Comparison of ENCODE assay signal across 24 mouse cellular contexts in genomic region chr5:16065816-16066215, GRCm38 (mm10).
A peak's percentile ranks its signal among the peaks of the same experiment; 100 is the strongest.
DNase-seq lines count a peak whose midpoint lies in the region; ATAC-seq lines count a peak whose summit lies in the region.
"Had no signal": no experiment of that assay in that cellular context is flagged by ENCODE, and none has a peak within 500 bp of the region (broad histone marks: within the 10 kb centered on the region; RNA-seq: fewer than 3 reads in every experiment).

No protein-coding gene starts in this region.

- WGBS in kidney, embryonic 14.5 days, result 60% methylated on average over 4 of the region's 4 CpGs
- 55% methylated on average over 4 of the region's 4 CpGs for WGBS in limb, embryonic 10.5 days
- 82% methylated on average over 4 of the region's 4 CpGs for WGBS in intestine, embryonic 16.5 days

- no peak overlapping the region for H3K4me2 ChIP-seq in kidney, embryonic 14.5 days (replicated peaks; ENCODE audit: low read depth, low read length)
- no peak overlapping the region for H3K4me2 ChIP-seq in intestine, embryonic 16.5 days (ENCODE audit: low read depth, low read length)
- H3K4me2 ChIP-seq: embryonic facial prominence, embryonic 13.5 days; forebrain, embryonic 12.5 days; heart, embryonic 11.5 days; heart, embryonic 15.5 days; hindbrain, embryonic 14.5 days; intestine, embryonic 15.5 days had no signal

- H3K36me3 ChIP-seq in kidney, embryonic 14.5 days (ENCODE audit: control insufficient read depth, insufficient read depth, low read length), result no peaks in the 10 kb centered on the region
- no peaks in the 10 kb centered on the region for H3K36me3 ChIP-seq in limb, embryonic 10.5 days
- no peaks in the 10 kb centered on the region for H3K36me3 ChIP-seq in intestine, embryonic 16.5 days (ENCODE audit: control insufficient read depth, insufficient read depth, low read length)
- H3K36me3 ChIP-seq: embryonic facial prominence, embryonic 13.5 days; forebrain, embryonic 12.5 days; heart, embryonic 15.5 days; hindbrain, embryonic 10.5 days; intestine, embryonic 15.5 days had no signal

- no peaks in the 10 kb centered on the region for H3K9me3 ChIP-seq in kidney, embryonic 14.5 days (ENCODE audit: control insufficient read depth, low read length)
- no peaks in the 10 kb centered on the region for H3K9me3 ChIP-seq in limb, embryonic 10.5 days (replicated peaks)
- no peaks in the 10 kb centered on the region for H3K9me3 ChIP-seq in intestine, embryonic 16.5 days (ENCODE audit: control insufficient read depth, low read length)
- H3K9me3 ChIP-seq: embryonic facial prominence, embryonic 13.5 days; forebrain, embryonic 12.5 days; heart, embryonic 15.5 days; hindbrain, embryonic 10.5 days; intestine, embryonic 15.5 days had no signal

- no peak for DNase-seq in kidney, postnatal 10 days
- peak; percentile 27 for DNase-seq in 3T3-L1 (ENCODE audit: low read depth, low spot score)
- peak; percentile 23 for DNase-seq in embryo, embryonic 11 days
- DNase-seq in limb, embryonic 10.5 days (ENCODE audit: low spot score), result peak; percentile 32
- DNase-seq in frontal cortex, postnatal 14 days (ENCODE audit: low spot score in 2 of 2), result no peak
- DNase-seq in right cerebral cortex, postnatal 4 days, result no peak
- DNase-seq: adrenal gland, adult 8-10 months; adrenal gland, postnatal 36 days; cerebellum, adult 11 months; cerebellum, adult 8-10 months; cerebellum, postnatal 14 days; gastrocnemius, postnatal 10 days; heart, adult 2 months; heart, postnatal 14 days had no signal

- H3K27me3 ChIP-seq in kidney, embryonic 14.5 days (ENCODE audit: control insufficient read depth, insufficient read depth, low read length), result no peaks in the 10 kb centered on the region
- no peaks in the 10 kb centered on the region for H3K27me3 ChIP-seq in limb, embryonic 10.5 days (ENCODE audit: low read depth, poor library complexity, severe bottlenecking)
- H3K27me3 ChIP-seq in intestine, embryonic 16.5 days (replicated peaks; ENCODE audit: control insufficient read depth, insufficient read depth, low read length), result no peaks in the 10 kb centered on the region
- H3K27me3 ChIP-seq: embryonic facial prominence, embryonic 13.5 days; forebrain, embryonic 12.5 days; heart, embryonic 15.5 days; intestine, embryonic 15.5 days had no signal

- no peaks in the 10 kb centered on the region for H3K4me1 ChIP-seq in kidney, embryonic 14.5 days (ENCODE audit: control insufficient read depth, insufficient read depth, low read length)
- H3K4me1 ChIP-seq in limb, embryonic 10.5 days, result peaks cover 11% of the 10 kb centered on the region
- H3K4me1 ChIP-seq in intestine, embryonic 16.5 days (ENCODE audit: control insufficient read depth, insufficient read depth, low read length), result no peaks in the 10 kb centered on the region
- H3K4me1 ChIP-seq: embryonic facial prominence, embryonic 13.5 days; heart, embryonic 15.5 days; intestine, embryonic 15.5 days had no signal

- H3K9ac ChIP-seq in kidney, embryonic 14.5 days (ENCODE audit: low read depth, low read length), result no peak overlapping the region
- no peak overlapping the region for H3K9ac ChIP-seq in intestine, embryonic 16.5 days (ENCODE audit: low read depth, low read length)
- H3K9ac ChIP-seq: embryonic facial prominence, embryonic 13.5 days; forebrain, embryonic 12.5 days; heart, embryonic 15.5 days; hindbrain, embryonic 14.5 days; intestine, embryonic 15.5 days had no signal

- no peak overlapping the region for H3K27ac ChIP-seq in kidney, embryonic 14.5 days (ENCODE audit: low read depth, low read length)
- no peak overlapping the region for H3K27ac ChIP-seq in limb, embryonic 10.5 days
- no peak overlapping the region for H3K27ac ChIP-seq in intestine, embryonic 16.5 days (ENCODE audit: low read length)
- H3K27ac ChIP-seq: embryonic facial prominence, embryonic 13.5 days; forebrain, embryonic 12.5 days; heart, adult 2 months; heart, embryonic 15.5 days; hindbrain, embryonic 10.5 days; hindbrain, embryonic 14.5 days; intestine, embryonic 15.5 days had no signal

- ATAC-seq in kidney, embryonic 14.5 days (ENCODE audit: low FRiP score, low TSS enrichment), result 0 out of 2 replicates have a peak, but pooled peaks have one; percentile 6
- ATAC-seq in intestine, embryonic 16.5 days, result no peak
- ATAC-seq: forebrain, embryonic 16.5 days; intestine, embryonic 15.5 days had no signal

- no peak overlapping the region for H3K4me3 ChIP-seq in kidney, embryonic 14.5 days (ENCODE audit: low read length)
- no peak overlapping the region for H3K4me3 ChIP-seq in limb, embryonic 10.5 days
- H3K4me3 ChIP-seq in intestine, embryonic 16.5 days (ENCODE audit: low read length), result no peak overlapping the region
- H3K4me3 ChIP-seq: embryonic facial prominence, embryonic 13.5 days; forebrain, embryonic 12.5 days; heart, adult 2 months; heart, embryonic 15.5 days; hindbrain, embryonic 10.5 days; intestine, embryonic 15.5 days had no signal

Comparison
In these comparisons a context has a peak if more than half of its experiments do, and no peak if none do; other contexts are left out.
1. DNase-seq: peak in 3T3-L1 (single experiment), embryo, embryonic 11 days (single experiment) and limb, embryonic 10.5 days (single experiment); none in kidney, postnatal 10 days (single experiment), frontal cortex, postnatal 14 days (0 of 2) and right cerebral cortex, postnatal 4 days (single experiment).